Mouse (Mus musculus): ENCODE data around the gene Mpp6.

DNA sequence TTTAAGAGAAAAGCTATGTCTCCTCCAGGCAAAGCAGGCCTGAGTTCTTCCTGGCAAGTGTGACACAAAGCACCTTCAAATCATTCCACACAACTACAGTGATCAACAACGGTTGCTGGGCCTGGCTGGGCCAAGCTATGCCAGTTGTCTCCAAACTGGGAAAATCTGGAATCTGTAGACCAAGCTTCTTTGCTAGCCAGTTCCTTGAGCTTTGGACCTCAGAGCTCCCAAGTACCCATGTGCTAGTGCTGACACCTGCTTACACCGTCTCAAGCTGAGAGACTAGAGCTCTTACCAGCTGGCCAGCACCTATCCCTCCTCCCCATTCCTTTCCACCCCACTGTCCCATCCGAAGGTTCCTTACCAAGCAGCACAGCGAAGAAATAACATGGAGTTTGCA is 105.9 kb downstream of the Mpp6 start:
- no peak for TF ChIP-seq GATA1 (IDR thresholded peaks at IDR 0.05; ENCODE audit: borderline replicate concordance, low read length)
- no peak for TF ChIP-seq FLI1 (IDR thresholded peaks at IDR 0.05; ENCODE audit: low read length)

Data from megakaryocyte, embryonic 14.5 days (primary cell).